ENCODE assay signal across 8 mouse cellular contexts in genomic region chr15:101341797-101342515, GRCm38 (mm10). TPM values are rescaled to one million over a fixed set of nuclear protein-coding genes. Genes with fewer than 3 reads are reported as not detected.
A peak's percentile ranks its signal among the peaks of the same experiment; 100 is the strongest.
DNase-seq lines count a peak whose midpoint lies in the region; ATAC-seq and TF ChIP-seq lines count a peak whose summit lies in the region.

No protein-coding gene starts in this region.

- no peak for TF ChIP-seq POLR2A in cortical plate, adult 2 months (IDR thresholded peaks at IDR 0.05; ENCODE audit: extremely low read depth, insufficient read depth, low read length)

- peaks cover 8% of the 10 kb centered on the region for H3K4me1 ChIP-seq in cortical plate, adult 2 months (ENCODE audit: control insufficient read depth, insufficient read depth, low read length)
- H3K4me1 ChIP-seq in stomach, postnatal 0 days (replicated peaks; ENCODE audit: control insufficient read depth, insufficient read depth): no peaks in the 10 kb centered on the region
- no peaks in the 10 kb centered on the region for H3K4me1 ChIP-seq in midbrain, embryonic 14.5 days (ENCODE audit: control insufficient read depth, insufficient read depth, low read length)

- 60% methylated on average over 5 of the region's 5 CpGs for WGBS in stomach, postnatal 0 days
- 70% methylated on average over 5 of the region's 5 CpGs for WGBS in midbrain, embryonic 14.5 days

- no peaks in the 10 kb centered on the region for H3K9me3 ChIP-seq in stomach, postnatal 0 days (ENCODE audit: control insufficient read depth, low read length)
- no peaks in the 10 kb centered on the region for H3K9me3 ChIP-seq in midbrain, embryonic 14.5 days (ENCODE audit: control insufficient read depth, low read length)

- TF ChIP-seq EP300 in stomach, postnatal 0 days (optimal IDR thresholded peaks at IDR 0.05): no peak

- ATAC-seq in stomach, postnatal 0 days (ENCODE audit: low FRiP score, low TSS enrichment): no peak
- ATAC-seq in midbrain, embryonic 14.5 days (ENCODE audit: low FRiP score, low TSS enrichment): no peak

- H3K4me2 ChIP-seq in stomach, postnatal 0 days (replicated peaks; ENCODE audit: low read depth): no peak overlapping the region
- H3K4me2 ChIP-seq in midbrain, embryonic 14.5 days (ENCODE audit: low read length): no peak overlapping the region

- H3K9ac ChIP-seq in stomach, postnatal 0 days (ENCODE audit: low read length): no peak overlapping the region
- H3K9ac ChIP-seq in midbrain, embryonic 14.5 days (replicated peaks; ENCODE audit: low read length): no peak overlapping the region

- H3K36me3 ChIP-seq in stomach, postnatal 0 days (ENCODE audit: control insufficient read depth, insufficient read depth, low read length): no peaks in the 10 kb centered on the region
- no peaks in the 10 kb centered on the region for H3K36me3 ChIP-seq in midbrain, embryonic 14.5 days (ENCODE audit: control insufficient read depth, insufficient read depth, low read length)

- TF ChIP-seq CTCF in cortical plate, adult 2 months (IDR thresholded peaks at IDR 0.05; ENCODE audit: extremely low read depth, insufficient read depth, low read length): peak; percentile 68
- TF ChIP-seq CTCF in stomach, postnatal 0 days (IDR thresholded peaks at IDR 0.05; ENCODE audit: low read depth): peak; percentile 87

- intact Hi-C loops in left cerebral cortex, postnatal 36 days (cut with DNase I): loop anchor here (2.0 to 5.0 kb wide), 2 partner anchors 45 to 180 kb away; no protein-coding TSS in a partner anchor

- no peak overlapping the region for H3K4me3 ChIP-seq in cortical plate, adult 2 months (ENCODE audit: insufficient read depth, low read length)
- no peak overlapping the region for H3K4me3 ChIP-seq in stomach, postnatal 0 days (ENCODE audit: low read depth, low read length)
- no peak overlapping the region for H3K4me3 ChIP-seq in midbrain, embryonic 14.5 days (replicated peaks; ENCODE audit: low read depth, low read length)

- H3K27me3 ChIP-seq in stomach, postnatal 0 days (ENCODE audit: control insufficient read depth, insufficient read depth, low read length): no peaks in the 10 kb centered on the region
- no peaks in the 10 kb centered on the region for H3K27me3 ChIP-seq in midbrain, embryonic 14.5 days (ENCODE audit: control insufficient read depth, insufficient read depth, low read length)

- DNase-seq in embryo, embryonic 11 days: peak; percentile 31
- no peak for DNase-seq in embryo, embryonic 9.5 days (ENCODE audit: extremely low spot score)
- peak; percentile 48 for DNase-seq in ovary, postnatal 14 days (ENCODE audit: low spot score)
- DNase-seq in ovary, adult 18-20 months (ENCODE audit: low spot score): no peak
- peak; percentile 71 to 74 for DNase-seq in left cerebral cortex, postnatal 36 days (ENCODE audit: low spot score in 2 of 2)
- DNase-seq in stomach, postnatal 0 days (ENCODE audit: low spot score): peak; percentile 78
- DNase-seq in midbrain, embryonic 14.5 days: no peak

- H3K27ac ChIP-seq in cortical plate, adult 2 months (ENCODE audit: insufficient read depth, low read length): peak overlapping the region; percentile 36; the same call in 1 of the 2 replicates
- no peak overlapping the region for H3K27ac ChIP-seq in stomach, postnatal 0 days (replicated peaks)
- no peak overlapping the region for H3K27ac ChIP-seq in midbrain, embryonic 14.5 days (replicated peaks; ENCODE audit: low read depth, low read length)

RNA-seq across cellular contexts. Expression of gene Krt80, which starts 28.0 kb away (rescaled TPM):
- polyA plus RNA-seq in cortical plate, adult 2 months (2012; rRNA removed): 5.7 and 6.2 TPM in 2 replicates
- 1 to 10 TPM; 3.4 to 6.1 TPM for total RNA-seq in left cerebral cortex, postnatal 36 days (2021)
- 63.0 and 75.8 TPM in 2 replicates for polyA plus RNA-seq in stomach, postnatal 0 days (2015; fragmentation: Nextera tagmentation; extraction: Ambion mirVana)
- polyA plus RNA-seq in midbrain, embryonic 14.5 days (2014; fragmentation: Nextera tagmentation; extraction: Ambion mirVana): not detected in 2 replicates

RNA-seq across cellular contexts. Expression of gene 6030408B16Rik, which starts 48.9 kb away (rescaled TPM):
- 0.13 and 0.23 TPM in 2 replicates for polyA plus RNA-seq in cortical plate, adult 2 months (2012; rRNA removed)
- total RNA-seq in left cerebral cortex, postnatal 36 days (2021): under 1 TPM; 0.27 to 0.37 TPM
- polyA plus RNA-seq in stomach, postnatal 0 days (2015; fragmentation: Nextera tagmentation; extraction: Ambion mirVana): 2.4 TPM in 2 replicates
- polyA plus RNA-seq in midbrain, embryonic 14.5 days (2014; fragmentation: Nextera tagmentation; extraction: Ambion mirVana): 0.30 and 0.51 TPM in 2 replicates

RNA-seq across cellular contexts. Expression of gene Atg101, which starts 57.9 kb away (rescaled TPM):
- polyA plus RNA-seq in cortical plate, adult 2 months (2012; rRNA removed): 55.3 and 56.0 TPM in 2 replicates
- 10 to 100 TPM; 43.5 to 45.5 TPM for total RNA-seq in left cerebral cortex, postnatal 36 days (2021)
- 49.3 and 50.4 TPM in 2 replicates for polyA plus RNA-seq in stomach, postnatal 0 days (2015; fragmentation: Nextera tagmentation; extraction: Ambion mirVana)
- polyA plus RNA-seq in midbrain, embryonic 14.5 days (2014; fragmentation: Nextera tagmentation; extraction: Ambion mirVana): 61.2 and 87.4 TPM in 2 replicates

Comparison
In these comparisons a context has a peak if more than half of its experiments do, and no peak if none do; other contexts are left out.
1. DNase-seq: peak in embryo, embryonic 11 days (single experiment), ovary, postnatal 14 days (single experiment), left cerebral cortex, postnatal 36 days (2 of 2) and stomach, postnatal 0 days (single experiment); none in embryo, embryonic 9.5 days (single experiment), ovary, adult 18-20 months (single experiment) and midbrain, embryonic 14.5 days (single experiment).